Mouse (Mus musculus) thymus, postnatal 36 days (tissue): Measurements from ENCODE around the gene AY761184.
"Not testable (repeated sequence)": the region's sequence is repeated elsewhere in the genome, so short reads cannot be mapped to it uniquely, and the experiment has no call there.

ENCODE experiments used
- DNase-seq, 2 experiments: peaks; one replicate each; pipeline ENCODE4 v3.0.0; 2022; ENCODE audit warnings: mixed read lengths in 2 of 2

The AY761184 gene

DNA sequence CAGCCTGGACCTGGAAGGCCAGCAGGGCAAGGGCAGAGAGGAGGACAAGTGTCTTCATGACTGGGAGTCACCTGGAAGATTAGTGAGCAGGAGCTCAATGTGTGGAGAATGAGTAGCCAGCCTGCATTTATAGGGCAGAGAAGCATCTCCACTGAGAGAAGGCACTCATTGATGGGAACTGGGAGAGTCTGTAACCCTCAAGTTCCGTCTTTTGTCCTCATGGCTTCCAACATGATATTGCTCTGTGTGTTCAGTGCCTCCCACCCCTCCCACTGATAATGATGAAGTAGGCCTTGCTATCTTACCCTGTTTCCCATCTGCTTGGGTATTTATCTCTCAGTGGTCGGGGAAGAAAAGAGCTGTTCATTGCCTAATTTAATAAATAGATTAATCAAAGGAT, at the start of gene AY761184:
TSS of gene AY761184 (minus strand) at position 101 of the 400 bp plus-strand sequence.
- DNase-seq: not testable (repeated sequence)

DNA sequence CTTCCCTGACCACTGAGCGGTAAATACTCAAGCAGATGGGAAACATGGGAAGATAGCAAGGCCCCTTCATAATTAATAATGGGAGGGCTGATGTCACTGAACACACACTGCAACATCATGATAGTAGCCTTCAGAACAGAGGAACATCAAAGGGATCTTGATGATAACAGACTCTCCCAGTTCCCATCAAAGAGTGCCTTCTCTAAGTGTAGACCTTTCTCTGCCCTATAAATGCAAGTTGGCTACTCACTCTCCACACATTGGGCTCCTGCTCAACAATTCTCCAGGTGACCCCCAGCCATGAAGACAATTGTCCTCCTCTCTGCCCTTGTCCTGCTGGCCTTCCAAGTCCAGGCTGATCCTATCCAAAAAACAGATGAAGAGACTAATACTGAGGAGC, 37.9 kb downstream of the AY761184 start, which contains the start of gene Defa34:
TSS of gene Defa34 (plus strand) at position 301 of the 400 bp plus-strand sequence.
- DNase-seq: not testable (repeated sequence)

DNA sequence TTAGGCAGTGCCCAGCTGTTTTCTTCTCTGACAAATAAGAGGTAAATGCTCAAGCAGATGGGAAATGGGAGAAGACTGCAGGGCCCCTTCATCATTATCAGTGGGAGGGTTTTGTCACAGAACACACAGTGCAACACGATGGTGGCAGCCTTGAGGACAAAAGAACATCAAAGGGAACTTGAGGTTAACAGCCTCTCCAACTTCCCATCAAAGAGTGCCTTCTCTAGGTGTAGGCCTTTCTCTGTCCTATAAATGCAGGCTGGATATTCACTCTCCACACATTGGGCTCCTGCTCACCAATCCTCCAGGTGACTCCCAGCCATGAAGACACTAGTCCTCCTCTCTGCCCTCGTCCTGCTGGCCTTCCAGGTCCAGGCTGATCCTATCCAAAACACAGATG, 48.0 kb downstream of the AY761184 start, which contains the start of gene Defa17:
TSS of gene Defa17 (plus strand) at position 301 of the 400 bp plus-strand sequence.
- not testable (repeated sequence) for DNase-seq
